Mouse (Mus musculus) stomach, embryonic 14.5 days (tissue): ENCODE results near the gene Tmcc2. TPM values are rescaled to one million over a fixed set of nuclear protein-coding genes. Genes with fewer than 3 reads are reported as not detected.

Experiments
- ATAC-seq: fragments of 200-750 bp; cut with Nextera tagmentation; 2 replicates; pipeline ENCODE4 v1.8.0; 2017; ENCODE audit warnings: low read depth, moderate TSS enrichment; ENCODE audit not compliant: insufficient number of reproducible peaks, insufficient read depth, low FRiP score
- H3K27ac ChIP-seq: fragments of 300-500 bp; sonication (generic); 2 replicates; pipeline ENCODE4 v1.5.1; 2014; ENCODE audit warnings: mild to moderate bottlenecking, low read length, moderate library complexity, mixed read lengths
- H3K27me3 ChIP-seq: fragments of 300-500 bp; sonication (generic); 2 replicates; pipeline ENCODE4 v1.6.1; 2014; ENCODE audit warnings: low read length, control low read depth, mixed read lengths; ENCODE audit not compliant: control insufficient read depth, insufficient read depth
- H3K36me3 ChIP-seq: fragments of 300-500 bp; sonication (generic); 2 replicates; pipeline ENCODE4 v1.6.1; 2014; ENCODE audit warnings: mild to moderate bottlenecking, control low read depth, low read length, moderate library complexity, mixed read lengths; ENCODE audit not compliant: control insufficient read depth, insufficient read depth
- H3K4me1 ChIP-seq: fragments of 300-500 bp; sonication (generic); 2 replicates; pipeline ENCODE4 v1.6.1; 2014; ENCODE audit warnings: low read length, control low read depth, mixed read lengths; ENCODE audit not compliant: control insufficient read depth, insufficient read depth
- H3K4me2 ChIP-seq: fragments of 300-500 bp; sonication (generic); replicated peaks from 2 replicates; pipeline ENCODE4 v1.6.1; 2014; ENCODE audit warnings: low read depth, low read length, control low read depth
- H3K4me3 ChIP-seq: fragments of 300-500 bp; sonication (generic); 2 replicates; pipeline ENCODE4 v1.5.1; 2014; ENCODE audit warnings: low read depth, low read length, control low read depth
- H3K9ac ChIP-seq: fragments of 300-500 bp; sonication (generic); replicated peaks from 2 replicates; pipeline ENCODE4 v1.6.1; 2014; ENCODE audit warnings: low read depth, mild to moderate bottlenecking, control low read depth, low read length, moderate library complexity, mixed read lengths
- H3K9me3 ChIP-seq: fragments of 300-500 bp; sonication (generic); 2 replicates; pipeline ENCODE4 v1.6.1; 2016; ENCODE audit warnings: low read depth, low read length, control low read depth; ENCODE audit not compliant: control insufficient read depth
- WGBS: fragments of 180-500 bp; shearing (Covaris S2); extraction: QIAGEN DNeasy Blood & Tissue Kit; methylation state at CpG from one replicate; pipeline ENCODE4 v1.1.7; 2014; 5-methylcytosine and 5-hydroxymethylcytosine counted together
- polyA plus RNA-seq: library from polyadenylated mRNA; unstranded; fragments of >200 nt; fragmentation: Nextera tagmentation; extraction: Ambion mirVana; gene quantifications from 2 replicates; pipeline ENCODE4 v1.2.1, GENCODE M21; 2014

Gene Tmcc2
- polyA plus RNA-seq, 1 experiment from 2014 or later: 7.1 TPM

DNA sequence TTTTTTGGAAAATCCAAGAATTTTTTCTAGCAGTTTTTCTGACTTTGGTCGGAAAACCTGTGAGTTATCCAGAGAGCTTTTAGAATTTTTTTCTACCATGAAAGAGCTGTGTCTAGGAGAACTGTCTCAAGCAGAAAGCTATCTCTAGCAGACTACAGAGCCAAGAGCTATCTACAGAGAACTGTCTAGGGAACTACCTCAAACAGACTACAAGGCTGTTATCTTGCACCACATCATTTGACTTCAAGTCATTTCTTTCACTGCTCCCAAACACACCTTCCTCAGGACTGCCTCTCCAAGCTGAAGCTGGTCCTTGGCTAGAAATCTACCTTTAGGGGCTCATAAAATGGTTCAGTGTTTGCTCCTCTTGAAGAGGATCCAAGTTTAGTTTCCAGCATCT, 10.8 kb upstream of the Tmcc2 start:
- Histone ChIP-seq H3K27me3 (no peaks in the 10 kb centered on the region), H3K4me2 (no peak overlapping the region), H3K27ac (no peak overlapping the region), H3K9me3 (no peaks in the 10 kb centered on the region; the same call in 1 of the 2 replicates), H3K4me1 (no peaks in the 10 kb centered on the region), H3K4me3 (no peak overlapping the region), H3K36me3 (no peaks in the 10 kb centered on the region), H3K9ac (no peak overlapping the region)
- WGBS: 93% methylated on average over 1 of the region's 1 CpGs
- ATAC-seq: no peak

DNA sequence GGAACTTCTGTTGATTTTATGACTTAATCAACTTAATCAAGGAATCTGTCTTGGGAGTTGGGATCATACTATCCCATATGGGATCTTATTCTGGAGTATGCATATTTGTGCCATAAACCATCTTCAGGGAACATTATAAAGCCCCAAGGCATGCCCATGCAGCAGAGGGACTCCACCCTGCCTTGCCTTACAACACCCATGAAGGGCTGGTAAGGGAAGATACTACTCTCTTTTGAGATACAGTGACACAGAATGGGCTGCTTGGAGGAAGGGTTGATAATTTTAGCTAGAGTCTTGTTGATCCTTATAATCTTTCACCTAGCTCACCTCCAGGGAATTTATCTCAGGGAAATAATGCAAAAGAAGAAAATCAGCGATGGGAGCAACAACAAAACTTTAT, 9.5 kb upstream of the Tmcc2 start:
- no peak overlapping the region for H3K27ac ChIP-seq
- WGBS: 49% methylated on average over 1 of the region's 1 CpGs
- H3K9ac ChIP-seq: no peak overlapping the region
- H3K4me3 ChIP-seq: no peak overlapping the region
- no peaks in the 10 kb centered on the region; the same call in 1 of the 2 replicates for H3K9me3 ChIP-seq
- no peaks in the 10 kb centered on the region for H3K36me3 ChIP-seq
- H3K4me1 ChIP-seq: no peaks in the 10 kb centered on the region
- H3K27me3 ChIP-seq: no peaks in the 10 kb centered on the region
- ATAC-seq: no peak
- no peak overlapping the region for H3K4me2 ChIP-seq

DNA sequence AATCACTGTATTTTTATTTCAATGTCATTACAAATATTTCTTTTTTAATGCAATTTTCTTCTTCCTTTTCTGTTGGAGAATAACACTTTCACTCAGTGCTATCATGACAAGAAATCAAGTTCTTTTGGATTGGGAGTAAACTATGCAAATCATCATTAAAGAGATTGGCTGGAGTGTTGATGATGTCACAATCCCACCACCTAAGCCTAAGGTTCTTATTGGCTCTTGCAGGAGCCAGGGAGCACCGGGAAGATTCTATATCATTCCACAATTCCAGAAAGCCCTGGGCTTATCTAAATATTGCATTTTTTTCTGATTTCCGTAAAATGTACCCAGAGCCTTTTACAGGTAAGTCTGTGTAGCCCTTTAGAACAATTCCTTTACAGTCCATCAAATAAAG, 5.6 kb upstream of the Tmcc2 start:
- H3K36me3 ChIP-seq: no peaks in the 10 kb centered on the region
- ATAC-seq: no peak
- H3K27ac ChIP-seq: no peak overlapping the region
- H3K4me2 ChIP-seq: no peak overlapping the region
- no peaks in the 10 kb centered on the region for H3K27me3 ChIP-seq
- H3K9ac ChIP-seq: no peak overlapping the region
- H3K4me3 ChIP-seq: no peak overlapping the region
- H3K9me3 ChIP-seq: no peaks in the 10 kb centered on the region; the same call in 1 of the 2 replicates
- WGBS: 54% methylated on average over 2 of the region's 2 CpGs
- no peaks in the 10 kb centered on the region for H3K4me1 ChIP-seq

DNA sequence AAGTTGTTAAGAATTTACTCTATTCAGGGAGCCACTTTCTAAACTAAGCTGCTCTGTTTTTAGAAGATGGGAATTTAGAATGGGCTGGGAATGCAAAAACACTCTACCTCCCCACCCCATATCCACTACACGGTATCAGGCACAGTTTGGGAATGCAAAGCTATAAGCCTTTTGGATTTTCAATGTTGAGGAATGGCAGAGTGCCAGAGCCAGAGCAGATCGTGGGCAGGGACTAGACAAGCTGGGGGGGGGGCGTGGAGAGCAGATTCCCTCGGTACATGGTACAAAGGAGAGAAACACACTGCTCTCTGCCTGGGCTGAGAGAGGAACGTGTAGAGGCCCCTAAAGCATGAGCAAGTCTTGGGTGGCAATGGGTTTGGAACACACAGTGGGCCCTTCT, 1.8 kb upstream of the Tmcc2 start:
- ATAC-seq: no peak
- H3K36me3 ChIP-seq: no peaks in the 10 kb centered on the region
- H3K9ac ChIP-seq: no peak overlapping the region
- no peak overlapping the region for H3K4me3 ChIP-seq
- peaks cover 21% of the 10 kb centered on the region for H3K4me1 ChIP-seq
- H3K4me2 ChIP-seq: no peak overlapping the region
- WGBS: 59% methylated on average over 5 of the region's 5 CpGs
- H3K27ac ChIP-seq: no peak overlapping the region
- H3K27me3 ChIP-seq: no peaks in the 10 kb centered on the region
- no peaks in the 10 kb centered on the region; the same call in 1 of the 2 replicates for H3K9me3 ChIP-seq

GRCm38 (mm10) chr1:132391580-132392022, 520 bp upstream of the Tmcc2 start:
- Histone ChIP-seq H3K9ac (peak overlapping the region; percentile 81), H3K4me1 (peaks cover 26% of the 10 kb centered on the region), H3K4me3 (peak overlapping the region; percentile 63), H3K4me2 (peak overlapping the region; percentile 89), H3K27ac (peak overlapping the region; percentile 75), H3K36me3 (no peaks in the 10 kb centered on the region), H3K27me3 (no peaks in the 10 kb centered on the region), H3K9me3 (no peaks in the 10 kb centered on the region)
- WGBS: under 1% methylated on average over 25 of the region's 54 CpGs
- peak; percentile 95 for ATAC-seq

GRCm38 (mm10) chr1:132389886-132390585, 1.0 kb downstream of the Tmcc2 start:
- no peaks in the 10 kb centered on the region for H3K36me3 ChIP-seq
- H3K4me3 ChIP-seq: peak overlapping the region; percentile 63
- ATAC-seq: no peak; the same call in 1 of the 2 replicates
- peaks cover 28% of the 10 kb centered on the region for H3K4me1 ChIP-seq
- peak overlapping the region; percentile 89 for H3K4me2 ChIP-seq
- no peaks in the 10 kb centered on the region for H3K27me3 ChIP-seq
- no peaks in the 10 kb centered on the region for H3K9me3 ChIP-seq
- WGBS: 16% methylated on average over 15 of the region's 15 CpGs
- no peak overlapping the region for H3K9ac ChIP-seq
- H3K27ac ChIP-seq: no peak overlapping the region

DNA sequence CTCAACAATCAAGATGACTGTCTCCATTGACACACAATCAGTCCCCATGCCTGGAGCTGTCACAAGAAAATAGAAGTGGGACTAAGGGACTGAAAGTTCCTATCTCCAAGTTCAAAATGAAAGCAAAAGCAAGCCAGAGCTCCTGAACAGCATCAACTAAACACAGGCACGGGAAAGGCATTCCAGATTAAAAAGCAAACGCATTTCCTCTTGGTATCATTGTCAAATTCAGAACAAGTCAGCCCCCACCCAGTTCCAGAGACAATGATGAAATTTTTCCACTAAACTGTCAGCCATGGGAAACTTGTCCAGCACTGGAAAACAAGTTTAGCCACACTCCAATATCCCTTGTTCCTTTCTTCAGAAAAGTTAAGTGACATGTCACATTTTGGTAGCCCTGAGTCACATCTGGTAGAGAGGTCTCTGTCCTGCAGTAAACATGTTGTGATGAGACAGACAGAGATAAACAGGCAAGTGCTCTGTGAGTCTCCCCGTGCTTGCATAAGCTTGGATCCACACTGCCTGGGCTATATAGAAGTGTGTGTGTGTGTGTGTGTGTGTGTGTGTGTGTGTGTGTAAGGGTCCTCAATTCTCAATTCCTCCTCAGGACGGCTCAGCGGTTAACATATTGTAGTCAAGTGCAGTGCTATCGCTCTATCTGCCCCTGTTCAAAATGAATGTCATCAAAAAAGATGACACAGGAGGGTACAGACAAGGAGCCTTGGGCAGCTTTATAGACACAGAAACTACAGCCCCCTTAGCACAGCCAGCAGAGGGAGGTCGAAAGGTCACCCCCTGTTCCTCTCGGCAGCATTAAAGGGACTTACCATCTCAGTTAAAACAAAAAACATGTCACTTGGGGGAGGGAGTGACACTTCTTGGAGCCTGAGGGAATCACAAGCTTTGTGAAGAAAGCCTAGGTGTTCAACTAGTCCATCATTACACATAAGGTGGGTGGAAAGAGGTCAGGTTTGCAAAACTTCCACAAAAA, 2.0 kb downstream of the Tmcc2 start:
- Histone ChIP-seq H3K27ac (no peak overlapping the region), H3K4me1 (peaks cover 31% of the 10 kb centered on the region), H3K9me3 (no peaks in the 10 kb centered on the region), H3K27me3 (no peaks in the 10 kb centered on the region), H3K9ac (no peak overlapping the region), H3K36me3 (no peaks in the 10 kb centered on the region), H3K4me3 (peak overlapping the region; percentile 63), H3K4me2 (peak overlapping the region; percentile 89)
- ATAC-seq: no peak
- WGBS: 47% methylated on average over 8 of the region's 8 CpGs

GRCm38 (mm10) chr1:132387943-132388342, 3.1 kb downstream of the Tmcc2 start:
- peak overlapping the region; percentile 25; the same call in 1 of the 2 replicates for H3K4me2 ChIP-seq
- no peak overlapping the region for H3K4me3 ChIP-seq

More at GRCm38 (mm10) chr1:132387943-132388342, 3.1 kb downstream of the Tmcc2 start:
- Histone ChIP-seq H3K27me3 (no peaks in the 10 kb centered on the region), H3K9ac (no peak overlapping the region), H3K4me1 (peaks cover 31% of the 10 kb centered on the region), H3K36me3 (no peaks in the 10 kb centered on the region), H3K9me3 (no peaks in the 10 kb centered on the region), H3K27ac (peak overlapping the region; percentile 13; the same call in 1 of the 2 replicates)
- WGBS: 24% methylated on average over 4 of the region's 4 CpGs
- no peak for ATAC-seq
